Mouse (Mus musculus) midbrain, embryonic 11.5 days (tissue): ENCODE measurements around the gene Gm28374. TPM values are rescaled to one million over a fixed set of nuclear protein-coding genes. Genes with fewer than 3 reads are reported as not detected.
A peak's percentile ranks its signal among the peaks of the same experiment; 100 is the strongest.

Experiments
- ATAC-seq: fragments of 200-750 bp; cut with Nextera tagmentation; 2 replicates; pipeline ENCODE4 v1.8.0; 2017; ENCODE audit warnings: moderate TSS enrichment, moderate library complexity; ENCODE audit not compliant: low FRiP score
- DNase-seq: peaks from one replicate; pipeline ENCODE4 v3.0.0; 2015; ENCODE audit warnings: low spot score; ENCODE audit errors: missing footprints
- H3K27ac ChIP-seq: fragments of 300-500 bp; sonication (generic); 2 replicates; pipeline ENCODE4 v1.5.1; 2014; ENCODE audit warnings: low read depth, low read length
- H3K27me3 ChIP-seq: fragments of 300-500 bp; sonication (generic); 2 replicates; pipeline ENCODE4 v1.6.1; 2014; ENCODE audit warnings: mild to moderate bottlenecking, low read length, moderate library complexity, mixed read lengths; ENCODE audit not compliant: control insufficient read depth, insufficient read depth
- H3K36me3 ChIP-seq: fragments of 300-500 bp; sonication (generic); 2 replicates; pipeline ENCODE4 v1.6.1; 2014; ENCODE audit warnings: mild to moderate bottlenecking, low read length, moderate library complexity, mixed read lengths; ENCODE audit not compliant: control insufficient read depth, insufficient read depth
- H3K4me1 ChIP-seq: fragments of 300-500 bp; sonication (generic); 2 replicates; pipeline ENCODE4 v1.6.1; 2014; ENCODE audit warnings: low read length; ENCODE audit not compliant: control insufficient read depth, insufficient read depth
- H3K4me2 ChIP-seq: fragments of 300-500 bp; sonication (generic); 2 replicates; pipeline ENCODE4 v1.6.1; 2014; ENCODE audit warnings: mild to moderate bottlenecking, moderate library complexity
- H3K4me3 ChIP-seq: fragments of 300-500 bp; sonication (generic); 2 replicates; pipeline ENCODE4 v1.5.1; 2014; ENCODE audit warnings: low read depth, low read length
- H3K9ac ChIP-seq: fragments of 300-500 bp; sonication (generic); 2 replicates; pipeline ENCODE4 v1.6.1; 2014; ENCODE audit warnings: low read length
- H3K9me3 ChIP-seq: fragments of 300-500 bp; sonication (generic); 2 replicates; pipeline ENCODE4 v1.6.1; 2016; ENCODE audit warnings: low read length; ENCODE audit not compliant: control insufficient read depth
- WGBS: fragments of 180-500 bp; shearing (Covaris S2); extraction: QIAGEN DNeasy Blood & Tissue Kit; methylation state at CpG from one replicate; pipeline ENCODE4 v1.1.7; 2014; 5-methylcytosine and 5-hydroxymethylcytosine counted together
- polyA plus RNA-seq: library from polyadenylated mRNA; unstranded; fragments of >200 nt; fragmentation: Nextera tagmentation; extraction: Ambion mirVana; gene quantifications from 2 replicates; pipeline ENCODE4 v1.2.1, GENCODE M21; 2014

The Gm28374 gene
- polyA plus RNA-seq, 1 experiment from 2014 or later: 2.2 TPM

GRCm38 (mm10) chr19:6118677-6119185 lies 36.7 kb upstream of the Gm28374 start:
- ATAC-seq: peak; percentile 58

GRCm38 (mm10) chr19:6117986-6118676 lies 36.1 kb upstream of the Gm28374 start, which contains the start of gene Sac3d1:
Gene Sac3d1 (minus strand): TSS chr19:6118650.
- peak within 1 kb of the TSS; percentile 88 for H3K9ac ChIP-seq
- ATAC-seq (peak; percentile 86), DNase-seq (peak; percentile 99)
- H3K4me2 ChIP-seq: peak within 1 kb of the TSS; percentile 89
- no peaks in the 10 kb centered on the region for H3K9me3 ChIP-seq
- H3K36me3 ChIP-seq: peaks cover 12% of the 10 kb centered on the region; the same call in 1 of the 2 replicates
- peak within 1 kb of the TSS; percentile 95 for H3K27ac ChIP-seq
- H3K4me1 ChIP-seq: peaks cover 8% of the 10 kb centered on the region
- under 1% methylated on average over 75 of the region's 77 CpGs for WGBS
- H3K27me3 ChIP-seq: no peaks in the 10 kb centered on the region
- peak within 1 kb of the TSS; percentile 81 for H3K4me3 ChIP-seq

More at GRCm38 (mm10) chr19:6118677-6119185, 36.7 kb upstream of the Gm28374 start:
- Histone ChIP-seq H3K9ac (peak overlapping the region; percentile 88), H3K4me1 (peaks cover 8% of the 10 kb centered on the region), H3K4me3 (peak overlapping the region; percentile 81), H3K9me3 (no peaks in the 10 kb centered on the region), H3K4me2 (peak overlapping the region; percentile 89), H3K36me3 (peaks cover 12% of the 10 kb centered on the region; the same call in 1 of the 2 replicates), H3K27me3 (no peaks in the 10 kb centered on the region), H3K27ac (no peak overlapping the region)
- DNase-seq: peak; percentile 88
- WGBS: under 1% methylated on average over 8 of the region's 8 CpGs

GRCm38 (mm10) chr19:6117346-6117985 lies 35.4 kb upstream of the Gm28374 start:
- WGBS: 6% methylated on average over 32 of the region's 32 CpGs
- H3K4me1 ChIP-seq: peaks cover 8% of the 10 kb centered on the region
- no peaks in the 10 kb centered on the region for H3K9me3 ChIP-seq
- H3K9ac ChIP-seq: peak overlapping the region; percentile 88
- no peaks in the 10 kb centered on the region for H3K27me3 ChIP-seq
- peak overlapping the region; percentile 95 for H3K27ac ChIP-seq
- H3K4me2 ChIP-seq: peak overlapping the region; percentile 89
- ATAC-seq (no peak), DNase-seq (no peak)
- H3K4me3 ChIP-seq: peak overlapping the region; percentile 81
- H3K36me3 ChIP-seq: peaks cover 12% of the 10 kb centered on the region; the same call in 1 of the 2 replicates

- Histone ChIP-seq H3K4me1 (peaks cover 8% of the 10 kb centered on the region), H3K4me3 (0 out of 2 replicates have a peak overlapping the region, but pooled peaks have one; percentile 81), H3K27ac (no peak overlapping the region), H3K9ac (no peak overlapping the region), H3K27me3 (no peaks in the 10 kb centered on the region), H3K9me3 (no peaks in the 10 kb centered on the region), H3K36me3 (peaks cover 12% of the 10 kb centered on the region; the same call in 1 of the 2 replicates), H3K4me2 (no peak overlapping the region)
- DNase-seq (peak; percentile 28), ATAC-seq (no peak)
- WGBS: 94% methylated on average over 15 of the region's 15 CpGs
Measured at GRCm38 (mm10) chr19:6116113-6116850, 34.2 kb upstream of the Gm28374 start.

GRCm38 (mm10) chr19:6113116-6113515 lies 31.1 kb upstream of the Gm28374 start:
- H3K9ac ChIP-seq: no peak overlapping the region
- H3K27me3 ChIP-seq: no peaks in the 10 kb centered on the region
- H3K4me3 ChIP-seq: no peak overlapping the region
- H3K4me2 ChIP-seq: no peak overlapping the region
- no peak for ATAC-seq
- H3K27ac ChIP-seq: no peak overlapping the region
- WGBS: 76% methylated on average over 6 of the region's 6 CpGs
- H3K4me1 ChIP-seq: peaks cover 8% of the 10 kb centered on the region
- H3K36me3 ChIP-seq: peaks cover 12% of the 10 kb centered on the region; the same call in 1 of the 2 replicates
- H3K9me3 ChIP-seq: no peaks in the 10 kb centered on the region
- peak; percentile 69 for DNase-seq

GRCm38 (mm10) chr19:6105586-6105985 lies 23.5 kb upstream of the Gm28374 start, which contains the start of gene Naaladl1:
Gene Naaladl1 (plus strand): TSS chr19:6105782.
- no peaks in the 10 kb centered on the region for H3K9me3 ChIP-seq
- WGBS: 88% methylated on average over 7 of the region's 7 CpGs
- DNase-seq (no peak), ATAC-seq (no peak)
- no peak within 1 kb of the TSS for H3K27ac ChIP-seq
- H3K36me3 ChIP-seq: no peaks in the 10 kb centered on the region
- no peak within 1 kb of the TSS for H3K4me3 ChIP-seq
- H3K27me3 ChIP-seq: no peaks in the 10 kb centered on the region
- H3K4me1 ChIP-seq: no peaks in the 10 kb centered on the region
- no peak within 1 kb of the TSS for H3K4me2 ChIP-seq
- no peak within 1 kb of the TSS for H3K9ac ChIP-seq

GRCm38 (mm10) chr19:6104476-6104875 lies 22.4 kb upstream of the Gm28374 start:
- 75% methylated on average over 4 of the region's 4 CpGs for whole genome bisulfite sequencing
- Histone ChIP-seq H3K4me1 (no peaks in the 10 kb centered on the region), H3K27me3 (no peaks in the 10 kb centered on the region), H3K4me3 (no peak overlapping the region), H3K9ac (no peak overlapping the region), H3K36me3 (no peaks in the 10 kb centered on the region), H3K4me2 (no peak overlapping the region), H3K9me3 (no peaks in the 10 kb centered on the region), H3K27ac (no peak overlapping the region)
- no peak for ATAC-seq
- DNase-seq: peak; percentile 28

- no peak for ATAC-seq
- WGBS: 77% methylated on average over 6 of the region's 6 CpGs
- Histone ChIP-seq H3K9me3 (no peaks in the 10 kb centered on the region), H3K36me3 (no peaks in the 10 kb centered on the region; the same call in none of the 2 replicates), H3K27me3 (no peaks in the 10 kb centered on the region), H3K27ac (no peak overlapping the region), H3K4me3 (no peak overlapping the region), H3K4me2 (no peak overlapping the region), H3K9ac (no peak overlapping the region), H3K4me1 (no peaks in the 10 kb centered on the region)
- DNase-seq: peak; percentile 67
Measured at GRCm38 (mm10) chr19:6102169-6102853, 20.3 kb upstream of the Gm28374 start.
